Mouse (Mus musculus) c-Kit-positive CD71-negative TER-119-negative erythroid progenitor cells, embryonic 14.5 days (primary cell): Measurements from ENCODE around the gene Nfkbie.

Experiments
- DNase-seq: peaks from one replicate; pipeline ENCODE4 v3.0.0-alpha.2; 2013; ENCODE audit warnings: low read depth

The Nfkbie gene

DNA sequence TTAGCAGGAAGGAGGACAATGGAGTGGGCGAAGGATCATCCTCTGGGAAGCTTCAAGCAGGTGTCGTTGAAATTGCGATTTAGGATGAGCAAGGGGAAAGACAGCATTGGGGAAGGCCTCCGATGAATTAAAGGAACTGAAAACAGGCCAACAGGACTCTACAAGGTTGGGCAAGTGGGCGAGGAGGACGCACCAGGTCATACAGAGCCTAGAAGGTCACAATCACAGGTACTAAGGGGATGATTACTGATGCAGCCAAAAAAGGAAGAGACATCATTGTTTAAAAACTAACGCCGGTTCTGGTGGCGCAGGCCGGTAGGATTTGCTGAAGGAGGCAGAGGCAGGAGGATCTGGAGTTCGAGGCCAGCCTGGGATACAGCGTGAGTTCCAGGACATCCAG lies 7.7 kb downstream of the Nfkbie start:
- no peak for DNase-seq

DNA sequence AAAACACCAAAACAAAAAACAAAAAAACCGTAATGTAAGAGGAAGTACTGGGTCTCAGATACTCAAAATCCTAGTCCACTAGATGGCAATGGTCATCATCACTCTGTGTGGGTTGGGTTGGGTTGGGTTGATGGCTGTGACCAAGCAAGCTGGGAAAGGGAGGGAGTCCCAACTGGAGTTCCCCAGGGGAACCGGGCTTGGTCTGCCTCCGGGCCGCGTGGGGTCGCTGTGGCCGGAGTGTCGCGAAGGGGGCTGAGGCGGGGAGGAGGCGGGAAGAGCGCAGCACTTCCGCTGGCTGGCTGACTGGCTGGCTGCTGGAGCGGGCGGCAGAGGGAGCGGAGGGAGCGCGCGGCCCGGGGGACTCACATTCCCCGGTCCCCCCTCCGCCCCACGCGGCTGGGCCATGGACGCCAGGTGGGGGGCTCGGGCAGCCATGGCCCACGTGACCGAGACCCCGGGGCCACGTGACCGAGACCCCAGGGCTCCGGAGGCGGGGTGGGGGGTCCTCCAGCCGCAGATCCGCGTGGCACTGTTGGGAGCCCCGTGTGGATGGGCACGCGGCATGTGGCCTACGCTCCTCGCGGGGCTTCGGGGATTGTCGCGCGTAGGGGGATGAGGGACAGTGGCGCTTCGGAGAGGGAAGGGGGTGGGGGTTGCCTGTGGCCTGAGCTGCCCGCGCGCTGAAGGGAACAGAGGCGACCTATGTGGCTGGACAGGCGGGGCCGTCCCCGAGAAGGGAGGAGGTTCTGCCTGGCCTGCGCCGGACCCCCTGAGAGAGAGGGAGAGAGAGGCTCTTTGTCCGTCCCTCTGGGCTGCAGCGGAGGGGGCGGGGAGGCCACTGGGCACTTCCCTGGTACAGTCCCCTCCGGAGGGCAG lies 8.4 kb downstream of the Nfkbie start, which contains the start of gene Slc35b2:
Gene Slc35b2, plus strand, starts transcription at position 220 of the 876 bp plus-strand sequence.
- peak; percentile 74 for DNase-seq

DNA sequence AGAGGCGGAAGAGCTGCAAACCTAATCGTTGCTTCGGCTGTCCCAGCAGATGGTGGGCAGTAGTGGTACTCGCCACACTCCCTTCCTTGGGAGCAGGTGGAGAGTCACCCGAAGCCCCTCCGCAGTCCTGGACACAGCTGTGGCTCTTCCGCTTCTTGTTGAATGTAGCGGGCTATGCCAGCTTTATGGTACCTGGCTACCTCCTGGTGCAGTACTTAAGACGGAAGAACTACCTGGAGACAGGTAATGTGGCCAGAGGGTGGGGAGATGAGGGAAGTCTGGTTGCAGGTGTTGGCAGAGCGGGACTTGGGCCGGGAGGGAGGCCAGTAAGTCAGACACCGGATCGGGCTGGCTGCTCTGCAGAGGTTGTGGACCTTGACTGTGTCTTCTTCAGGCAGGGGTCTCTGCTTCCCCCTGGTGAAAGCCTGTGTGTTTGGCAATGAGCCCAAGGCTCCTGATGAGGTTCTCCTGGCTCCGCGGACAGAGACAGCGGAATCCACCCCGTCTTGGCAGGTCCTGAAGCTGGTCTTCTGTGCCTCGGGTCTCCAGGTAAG lies 9.1 kb downstream of the Nfkbie start:
- DNase-seq, result no peak

DNA sequence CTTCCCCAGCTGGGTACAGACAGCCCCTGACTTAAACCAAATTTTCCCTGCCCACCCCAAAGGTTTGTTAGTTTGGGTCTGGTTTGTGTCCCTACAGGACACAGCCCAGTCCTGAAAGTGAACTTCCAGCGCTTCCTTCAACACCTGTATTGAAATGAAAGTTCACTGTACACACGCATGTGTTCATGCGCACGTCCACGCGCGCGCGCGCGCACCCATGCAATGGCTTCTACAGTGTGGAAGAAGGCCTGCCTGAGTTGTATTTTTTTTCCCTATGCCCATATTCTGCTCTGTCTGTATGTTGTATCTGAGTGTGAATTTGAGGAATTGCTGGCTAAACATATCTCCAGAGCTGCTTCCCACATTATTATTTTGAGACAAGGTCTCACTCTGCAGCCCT lies 9.6 kb downstream of the Nfkbie start:
- DNase-seq, result no peak

DNA sequence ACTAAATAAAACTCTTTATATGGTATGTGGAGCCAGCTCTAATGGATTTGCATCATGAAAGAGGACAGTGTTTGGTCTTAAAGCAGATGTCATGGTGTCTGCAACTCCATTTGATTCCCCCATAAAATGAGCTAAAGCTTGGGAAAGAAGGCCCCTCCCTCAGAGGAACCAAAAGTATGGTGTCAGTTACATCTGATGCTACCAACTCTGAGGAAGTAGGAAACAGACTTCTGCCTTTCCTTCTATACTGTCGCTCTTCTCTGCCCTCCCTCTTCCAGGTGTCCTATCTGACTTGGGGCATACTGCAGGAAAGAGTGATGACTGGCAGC lies 10.5 kb downstream of the Nfkbie start:
- DNase-seq, result no peak

DNA sequence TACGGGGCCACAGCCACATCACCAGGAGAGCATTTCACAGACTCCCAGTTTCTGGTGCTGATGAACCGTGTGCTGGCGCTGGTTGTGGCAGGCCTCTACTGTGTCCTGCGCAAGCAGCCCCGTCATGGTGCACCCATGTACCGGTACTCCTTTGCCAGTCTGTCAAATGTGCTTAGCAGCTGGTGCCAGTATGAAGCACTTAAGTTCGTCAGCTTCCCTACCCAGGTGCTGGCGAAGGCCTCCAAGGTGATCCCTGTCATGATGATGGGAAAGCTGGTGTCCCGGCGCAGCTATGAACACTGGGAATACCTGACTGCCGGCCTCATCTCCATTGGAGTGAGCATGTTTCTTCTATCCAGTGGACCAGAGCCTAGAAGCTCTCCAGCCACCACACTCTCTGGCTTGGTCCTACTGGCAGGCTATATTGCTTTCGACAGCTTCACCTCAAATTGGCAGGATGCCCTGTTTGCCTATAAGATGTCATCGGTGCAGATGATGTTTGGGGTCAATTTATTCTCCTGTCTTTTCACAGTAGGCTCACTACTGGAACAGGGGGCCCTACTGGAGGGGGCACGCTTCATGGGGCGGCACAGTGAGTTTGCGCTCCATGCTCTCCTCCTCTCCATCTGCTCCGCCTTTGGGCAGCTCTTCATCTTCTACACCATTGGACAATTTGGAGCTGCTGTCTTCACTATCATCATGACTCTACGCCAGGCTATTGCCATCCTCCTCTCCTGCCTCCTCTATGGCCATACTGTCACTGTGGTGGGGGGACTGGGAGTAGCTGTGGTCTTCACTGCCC lies 11.1 kb downstream of the Nfkbie start:
- no peak for DNase-seq

DNA sequence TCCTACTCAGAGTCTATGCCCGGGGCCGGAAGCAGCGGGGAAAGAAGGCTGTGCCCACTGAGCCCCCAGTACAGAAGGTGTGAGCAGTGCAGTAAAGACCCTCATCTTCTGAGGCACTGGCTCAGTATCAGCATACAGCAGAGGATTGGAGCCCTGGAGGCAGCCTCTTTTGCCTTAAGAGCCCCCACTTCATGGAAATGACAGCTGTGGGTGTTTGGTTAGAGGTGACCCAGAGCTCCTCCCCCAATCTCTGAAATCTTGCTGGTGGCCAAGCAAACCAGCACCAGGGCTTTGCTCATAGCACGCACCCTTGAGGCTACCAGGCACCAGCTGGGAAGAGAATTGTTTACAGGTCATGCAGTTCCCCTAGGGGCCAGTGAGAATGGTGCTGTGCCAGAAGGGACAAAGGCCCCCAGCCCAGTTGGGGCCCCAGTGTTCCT lies 11.7 kb downstream of the Nfkbie start:
- DNase-seq, result no peak

DNA sequence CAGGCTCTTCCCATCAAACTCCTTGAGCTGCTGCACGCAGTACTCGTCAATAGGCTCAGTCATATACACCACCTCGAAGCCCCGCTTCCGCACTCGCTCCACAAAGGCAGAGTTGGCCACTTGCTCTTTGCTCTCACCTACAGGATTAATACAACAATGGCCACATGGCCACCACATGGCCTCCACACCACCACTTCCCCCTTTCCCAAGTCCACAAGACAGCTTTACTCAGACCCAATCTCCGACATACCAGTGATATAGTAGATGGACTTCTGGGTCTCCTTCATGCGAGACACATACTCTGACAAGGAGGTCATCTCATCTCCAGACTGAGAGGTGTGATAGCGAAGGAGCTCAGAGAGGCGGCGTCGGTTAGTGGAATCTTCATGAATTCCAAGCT lies 13.5 kb downstream of the Nfkbie start:
- no peak for DNase-seq

DNA sequence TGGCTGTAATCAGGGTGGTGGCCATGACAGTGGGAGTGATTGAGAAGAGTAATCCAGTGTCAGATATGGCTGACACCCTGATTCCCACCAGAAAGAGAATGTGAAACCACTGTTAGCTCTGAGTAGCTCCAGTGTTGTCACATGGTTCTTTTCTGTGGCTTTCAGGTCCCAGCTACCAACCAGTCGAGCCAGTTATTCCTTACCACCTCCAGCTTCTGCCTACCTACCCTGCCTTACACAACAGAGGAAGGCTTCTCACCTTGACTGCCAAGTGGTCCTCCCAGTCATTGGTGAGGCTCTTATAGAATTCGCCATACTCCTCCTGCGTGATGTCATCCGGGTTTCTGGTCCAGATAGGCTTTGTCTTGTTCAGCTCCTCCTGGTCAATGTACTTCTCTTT lies 14.5 kb downstream of the Nfkbie start:
- DNase-seq, result no peak

DNA sequence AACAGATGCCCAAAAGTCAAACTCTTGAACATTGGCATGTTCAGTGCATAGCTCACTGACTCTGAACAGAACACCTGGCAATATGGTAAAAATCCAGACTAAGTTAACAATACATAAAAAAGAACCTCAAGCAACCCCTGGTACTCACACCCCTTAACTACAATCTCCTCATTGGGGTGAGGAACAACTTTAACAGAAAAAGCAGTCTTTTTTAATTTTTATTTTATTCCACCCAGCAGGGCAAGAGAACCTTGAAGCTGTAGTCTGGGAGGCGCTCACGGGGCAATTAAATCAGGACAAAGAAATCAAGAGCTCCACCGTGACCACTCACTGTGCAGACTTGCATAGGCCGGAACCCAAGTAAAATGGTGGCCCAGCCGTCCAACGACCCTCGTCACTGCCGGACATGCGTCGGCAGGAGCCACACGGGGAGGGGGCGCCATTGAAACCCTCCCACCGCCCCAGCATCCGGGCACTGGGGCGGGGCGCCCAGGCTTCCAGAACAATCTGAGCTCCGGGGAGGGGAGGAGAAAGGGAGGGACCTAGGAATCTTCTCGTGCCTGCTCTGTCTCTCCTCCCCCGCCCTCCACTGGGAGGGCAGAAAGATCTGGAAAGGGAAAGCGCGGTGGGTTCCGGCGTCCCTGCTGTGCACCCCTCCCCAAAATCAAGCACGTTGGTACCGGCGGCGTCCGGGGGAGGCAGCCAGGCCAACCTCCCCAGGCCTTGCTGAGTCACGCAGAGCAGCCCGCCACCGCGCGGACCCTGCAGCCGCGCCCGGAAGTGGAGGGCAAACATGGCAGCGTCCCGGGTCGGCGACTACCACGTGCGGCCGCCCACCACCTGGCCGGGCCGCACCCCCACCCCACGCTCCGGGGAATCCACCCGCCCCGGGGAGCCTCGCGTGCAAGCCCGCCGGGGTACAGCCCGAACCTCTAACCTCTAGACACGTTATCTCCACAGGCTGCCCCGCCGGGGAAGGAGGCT lies 16.9 kb downstream of the Nfkbie start:
- no peak for DNase-seq

DNA sequence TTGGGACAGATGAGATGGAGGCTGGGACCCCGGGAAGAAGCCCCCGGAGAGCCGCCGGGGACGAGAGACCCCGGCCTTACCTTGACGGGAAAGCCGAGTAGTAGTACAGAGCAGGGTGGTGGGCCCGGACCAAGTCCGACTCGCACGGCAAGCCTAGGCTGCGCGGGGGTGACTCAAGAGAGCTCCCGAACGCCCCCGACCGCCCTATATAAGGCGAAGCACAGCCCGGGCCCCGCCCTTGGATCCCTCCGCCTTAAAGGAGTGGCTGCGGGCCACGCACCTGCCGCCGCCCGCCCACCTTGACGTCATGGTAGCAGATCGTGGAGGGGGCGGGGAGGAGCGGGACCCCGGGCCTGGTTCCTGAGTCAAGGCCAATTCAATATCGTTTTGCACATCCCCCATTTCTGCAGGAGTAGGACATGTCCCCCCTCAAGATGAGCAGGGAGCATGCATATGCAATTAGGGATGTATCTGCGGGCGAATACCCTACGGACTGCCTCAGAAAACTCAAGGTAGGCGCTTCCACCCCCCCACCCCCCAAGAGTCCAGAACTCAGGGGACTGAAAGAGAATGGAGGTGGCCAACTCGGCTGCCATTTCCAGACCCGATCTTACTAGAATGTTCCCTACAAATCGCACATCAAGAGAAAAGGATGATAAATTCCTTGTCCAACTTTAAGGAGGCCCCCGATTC lies 17.7 kb downstream of the Nfkbie start, which contains the start of gene Hsp90ab1:
Gene Hsp90ab1, minus strand, starts transcription at position 185 of the 693 bp plus-strand sequence.
- peak; percentile 95 for DNase-seq

DNA sequence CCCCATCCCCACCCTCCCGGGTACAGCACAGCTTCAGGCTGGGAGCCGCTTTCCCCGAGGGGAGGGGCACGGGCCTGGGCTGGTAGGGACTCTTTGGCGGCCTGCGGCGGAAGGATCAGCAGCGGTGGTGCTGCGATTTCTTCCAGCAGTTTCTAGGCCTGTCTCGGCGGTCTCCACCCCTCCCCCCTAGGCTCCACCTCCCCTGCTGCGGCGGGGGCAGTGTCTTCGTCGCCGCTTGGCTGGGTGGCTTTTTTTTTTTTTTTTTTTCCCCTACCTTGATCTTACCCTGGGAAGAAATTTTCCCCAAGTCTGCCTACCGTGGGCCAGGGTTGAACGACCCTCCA lies 18.2 kb downstream of the Nfkbie start:
- DNase-seq, result peak; percentile 88

DNA sequence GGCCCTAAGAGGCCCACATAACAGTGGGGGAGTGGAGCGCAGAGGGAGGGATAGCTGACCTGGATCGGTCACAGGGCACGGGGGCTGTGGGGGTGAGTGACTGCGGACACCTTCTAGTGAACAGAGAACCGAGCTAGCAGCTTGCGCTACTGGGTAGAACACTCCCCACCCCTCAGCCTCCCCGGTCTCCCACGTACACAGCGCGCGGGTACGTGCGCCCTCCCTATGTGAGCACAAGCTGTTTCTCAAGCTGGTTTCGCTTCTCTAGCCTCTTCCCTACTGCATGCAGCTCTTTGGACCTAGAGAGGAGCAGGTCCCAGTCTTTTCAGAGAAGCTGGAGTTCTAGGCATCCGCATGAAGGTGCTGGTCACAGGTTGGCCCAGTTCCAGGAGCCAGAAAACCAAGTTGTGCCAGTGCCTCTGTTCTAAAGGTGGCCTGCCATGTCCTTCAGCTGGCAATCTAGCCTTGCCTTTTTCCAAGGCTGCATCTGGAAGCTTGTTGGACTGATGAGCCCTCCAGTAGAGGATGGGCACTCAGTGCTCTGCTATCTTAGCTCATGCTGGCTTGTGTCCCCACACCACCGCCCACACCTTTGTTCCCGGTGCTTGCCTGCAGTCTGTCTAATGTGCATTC lies 18.7 kb downstream of the Nfkbie start:
- DNase-seq, result no peak

DNA sequence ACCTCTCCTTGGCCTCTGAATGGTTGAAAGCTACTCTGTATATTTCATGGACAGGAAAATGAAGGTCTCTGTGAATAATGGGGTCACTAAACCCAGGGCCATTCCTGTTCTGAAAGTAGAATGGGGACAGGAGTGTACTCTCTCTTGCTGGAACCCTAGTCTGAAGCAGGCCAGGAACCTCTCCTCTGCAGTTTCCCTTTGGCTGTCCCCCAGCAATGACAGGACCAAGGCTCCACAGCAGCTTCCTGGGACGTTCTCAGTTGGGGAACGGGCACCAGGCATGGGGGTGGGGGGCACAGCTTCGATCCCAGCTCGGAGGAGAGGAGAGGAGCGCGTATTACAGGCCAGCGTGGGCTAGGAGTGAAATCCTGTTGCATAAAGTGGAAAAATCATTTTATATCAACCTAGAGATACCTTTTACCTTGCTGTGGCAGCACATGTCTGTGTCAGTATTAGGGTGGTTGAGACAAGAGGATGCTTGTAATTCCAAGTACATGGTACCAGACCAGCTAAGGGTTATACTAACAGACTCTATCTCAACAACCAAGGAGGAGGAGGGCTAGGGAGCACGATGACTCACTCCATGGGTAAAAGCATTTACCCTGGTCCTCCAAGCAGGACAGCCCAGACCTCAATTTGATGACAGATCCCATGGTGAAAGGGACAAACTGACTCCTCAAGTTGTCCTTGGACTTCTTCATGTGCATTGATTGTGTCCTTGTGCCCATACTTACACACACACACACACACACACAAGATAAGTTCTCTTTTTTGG lies 19.8 kb downstream of the Nfkbie start:
- no peak for DNase-seq

DNA sequence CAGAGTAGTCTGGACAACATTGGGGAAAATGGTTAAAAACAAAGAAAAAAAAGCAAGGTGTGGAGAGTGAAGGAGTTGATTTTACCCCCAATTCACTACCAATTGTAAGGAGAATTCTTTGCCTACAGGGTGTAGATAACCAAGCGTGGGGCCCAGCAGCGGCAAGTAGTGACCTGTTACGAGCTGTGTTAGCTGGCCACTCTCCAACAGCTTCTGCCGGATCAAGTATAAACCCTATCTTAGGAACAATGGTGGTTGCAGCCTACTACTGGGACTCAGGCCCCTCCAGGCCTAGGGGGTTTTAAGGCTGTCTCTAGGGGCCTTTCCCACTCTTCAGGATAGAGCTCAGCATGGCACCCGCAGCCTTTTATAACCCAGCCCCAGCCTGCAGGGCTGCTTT lies 22.7 kb downstream of the Nfkbie start:
- no peak for DNase-seq

DNA sequence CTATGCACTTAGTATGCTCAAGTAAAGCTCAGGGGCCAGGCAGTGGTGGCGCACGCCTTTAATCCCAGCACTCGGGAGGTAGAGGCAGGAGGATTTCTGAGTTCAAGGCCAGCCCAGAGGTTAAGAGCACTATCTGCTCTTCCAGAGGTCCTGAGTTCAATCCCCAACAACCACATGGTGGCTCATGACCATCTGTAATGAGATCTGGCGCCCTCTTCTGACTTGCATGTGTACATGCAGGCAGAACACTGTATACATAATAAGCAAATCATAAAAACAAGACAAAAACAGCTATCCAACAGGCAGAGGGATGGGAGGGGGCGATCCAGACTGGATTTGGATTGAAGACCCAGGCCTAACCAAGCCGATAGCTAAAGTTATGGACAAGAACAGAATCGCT lies 23.3 kb downstream of the Nfkbie start:
- no peak for DNase-seq

DNA sequence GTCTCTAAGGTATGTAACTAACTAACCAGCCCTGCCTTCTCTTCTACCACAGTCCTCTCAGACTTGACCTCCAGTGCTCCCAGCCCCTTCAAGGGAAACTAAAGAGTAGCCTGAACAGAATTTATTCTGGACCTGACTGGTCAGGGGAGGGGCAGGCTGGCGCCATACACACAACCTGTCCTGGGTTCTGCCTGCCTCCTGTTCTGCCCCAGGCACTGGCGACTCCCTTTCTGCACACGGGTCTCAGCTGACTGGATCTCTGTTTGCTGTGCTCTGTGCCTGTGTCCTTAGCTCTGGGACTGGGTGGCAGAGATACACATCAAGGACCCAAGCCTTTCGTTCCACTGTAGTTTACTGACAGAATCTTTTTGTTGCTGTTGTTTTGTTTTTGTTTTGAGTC lies 24.1 kb downstream of the Nfkbie start:
- DNase-seq, result no peak

DNA sequence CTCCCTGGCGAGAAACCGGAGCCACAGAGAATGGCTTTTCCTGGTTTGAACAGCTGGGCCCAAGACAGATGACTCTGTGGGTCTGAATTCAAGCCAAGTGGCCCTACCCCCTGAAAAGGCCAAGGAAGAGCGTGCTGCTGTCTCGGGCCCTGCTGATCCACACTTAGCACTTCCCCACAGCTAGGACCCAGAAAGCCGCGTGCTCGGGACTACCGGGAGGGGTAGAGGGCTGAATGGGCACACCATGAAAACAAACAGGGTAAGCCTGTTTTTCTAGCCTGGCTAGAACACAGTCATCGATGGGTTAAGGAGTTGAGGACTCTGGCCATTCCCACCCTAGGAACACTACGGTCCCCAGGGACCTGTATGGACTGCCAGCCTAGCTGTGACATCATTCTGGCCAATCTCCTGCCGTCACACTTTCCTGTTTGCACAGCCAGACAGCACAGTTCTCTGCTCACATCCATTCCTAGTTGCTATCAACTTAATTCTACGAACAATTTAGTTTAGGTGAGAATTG lies 25.5 kb downstream of the Nfkbie start:
- no peak for DNase-seq

DNA sequence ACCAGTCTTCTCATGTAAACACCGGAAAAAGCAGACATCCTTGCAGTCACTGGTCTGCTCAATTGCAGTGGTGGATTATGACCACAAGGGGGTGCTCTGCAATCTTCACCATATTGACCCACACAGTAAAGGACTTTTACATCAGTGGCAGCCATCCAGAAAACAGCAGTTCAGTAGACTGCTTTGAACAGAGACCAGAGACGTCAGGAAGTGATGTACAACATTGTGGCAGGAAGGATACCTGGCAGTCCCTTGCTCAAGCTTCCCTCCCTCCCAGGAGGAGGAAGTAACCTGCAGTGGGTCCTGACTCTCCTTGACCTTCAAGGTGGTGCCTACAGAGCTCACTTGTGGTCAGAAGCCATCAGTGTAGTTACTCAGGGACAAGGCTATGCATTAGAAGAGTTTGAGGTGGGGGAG lies 26.1 kb downstream of the Nfkbie start:
- DNase-seq, result peak; percentile 80

DNA sequence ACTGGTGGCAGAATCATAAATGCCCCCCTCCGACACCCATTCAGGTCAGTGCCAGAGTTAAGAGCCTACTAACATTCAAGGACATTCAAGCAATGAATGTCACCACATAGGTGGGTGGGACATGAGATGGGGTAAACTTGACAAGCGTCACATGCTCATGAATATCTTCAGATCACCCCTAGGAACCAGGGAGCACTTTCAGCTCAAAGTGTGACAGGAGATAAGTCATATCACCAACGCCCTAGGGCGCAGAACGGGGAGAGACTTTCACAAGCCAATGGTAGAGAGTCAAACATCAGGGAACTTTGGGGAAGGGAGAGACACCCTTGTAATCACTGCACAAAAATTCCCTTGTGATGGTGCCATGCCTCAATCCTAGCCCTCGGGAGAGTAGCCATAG lies 26.7 kb downstream of the Nfkbie start:
- no peak for DNase-seq
